Mouse (Mus musculus) liver, postnatal 0 days (tissue): ENCODE measurements around the gene Baz1a.

Experiments used
- CTCF ChIP-seq: sonication (generic); IDR thresholded peaks from 2 replicates; pipeline ENCODE4 v1.5.1; 2016; ENCODE audit warnings: antibody characterized with exemption, low read depth
- EP300 ChIP-seq: IDR thresholded peaks from 2 replicates; pipeline ENCODE4 v1.6.1; 2016; ENCODE audit warnings: antibody characterized with exemption, low read depth, mild to moderate bottlenecking

DNA sequence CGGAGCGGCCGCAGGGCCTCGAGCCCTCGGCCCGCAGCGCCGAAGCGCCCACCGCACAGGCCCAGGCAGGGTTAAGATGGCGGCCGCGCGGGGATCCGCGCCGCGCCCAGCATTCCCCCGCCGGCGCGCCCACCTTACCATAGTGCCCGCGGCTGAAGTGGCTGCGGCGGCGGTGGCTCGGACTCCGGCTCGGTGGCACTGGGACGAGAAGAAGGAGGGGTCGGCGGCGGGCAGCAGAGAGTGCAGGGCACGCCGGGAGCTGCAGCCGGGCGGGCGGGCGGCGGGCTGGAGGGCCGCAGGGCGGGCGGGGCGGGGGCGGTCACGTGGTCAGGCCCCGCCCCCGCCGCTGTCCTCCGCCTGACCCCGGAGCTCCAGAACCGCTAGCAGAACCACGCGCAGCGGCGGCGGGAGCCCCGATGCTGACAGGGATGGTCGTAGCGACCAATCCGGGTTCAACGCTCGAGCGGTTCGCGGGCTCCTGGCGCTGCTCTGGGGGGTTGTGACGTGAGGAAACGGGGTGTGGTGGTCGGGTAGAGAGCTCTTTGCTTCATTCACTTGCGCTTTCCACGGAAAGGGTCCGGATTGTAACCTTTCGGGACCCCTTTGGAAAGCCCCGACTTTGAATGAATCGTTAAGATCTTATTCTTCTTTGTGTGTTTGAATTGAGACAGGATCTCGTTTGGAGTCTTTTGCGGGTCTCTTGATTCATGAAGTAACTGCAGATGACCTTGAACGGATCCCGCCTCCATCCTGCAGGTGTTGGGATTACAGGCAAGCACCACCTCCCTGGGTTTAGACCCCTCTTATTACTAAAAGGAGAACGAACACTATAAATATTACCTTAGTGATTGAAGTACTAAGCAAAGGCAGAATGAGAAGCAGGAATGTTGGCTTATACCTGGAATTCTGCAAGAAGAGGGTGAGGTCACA, 151.3 kb downstream of the Baz1a start, which contains the start of gene Cfl2:
- no peak for TF ChIP-seq CTCF
- TF ChIP-seq EP300: no peak
